Mouse (Mus musculus): Measurements from ENCODE around the gene Adam1b. TPM values are rescaled to one million over a fixed set of nuclear protein-coding genes. Genes with fewer than 3 reads are reported as not detected.

Adam1b gene
- polyA plus RNA-seq (2016; fragmentation: Nextera tagmentation; extraction: Ambion mirVana), result 0.08 TPM in 1 of 2 replicates, not detected in the other

DNA sequence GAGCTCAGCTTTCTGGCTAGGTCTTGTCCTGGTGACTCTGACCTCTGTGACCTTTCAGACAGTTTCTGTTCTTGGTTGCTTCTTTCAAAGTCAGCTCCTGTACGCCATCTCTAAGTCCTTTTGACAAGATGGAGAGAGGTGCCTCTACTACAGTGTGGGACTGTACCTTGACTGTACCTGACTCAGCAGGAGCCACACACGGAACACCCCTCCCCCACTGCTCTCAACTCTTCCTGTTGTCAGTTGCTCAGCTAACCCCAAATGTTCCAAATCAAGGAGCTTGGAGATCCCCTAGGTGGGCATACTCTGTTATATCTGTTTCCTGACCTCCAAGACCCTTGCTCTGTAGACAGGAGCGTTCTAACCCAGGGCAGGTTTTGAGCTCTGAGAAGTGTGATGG lies at the start of gene Adam1b:
Gene Adam1b (minus strand): TSS at position 205 of the 400 bp plus-strand sequence.
- H3K36me3 ChIP-seq, result no peaks in the 10 kb centered on the region
- WGBS, result 84% methylated on average over 3 of the region's 3 CpGs
- no peak for DNase-seq (ENCODE audit: low spot score)
- no peaks in the 10 kb centered on the region for H3K9me3 ChIP-seq
- no peak within 1 kb of the TSS for H3K27ac ChIP-seq
- H3K4me3 ChIP-seq, result no peak within 1 kb of the TSS
- H3K4me1 ChIP-seq (replicated peaks), result no peaks in the 10 kb centered on the region
- H3K27me3 ChIP-seq (ENCODE audit: insufficient read depth, poor library complexity, severe bottlenecking), result no peaks in the 10 kb centered on the region

DNA sequence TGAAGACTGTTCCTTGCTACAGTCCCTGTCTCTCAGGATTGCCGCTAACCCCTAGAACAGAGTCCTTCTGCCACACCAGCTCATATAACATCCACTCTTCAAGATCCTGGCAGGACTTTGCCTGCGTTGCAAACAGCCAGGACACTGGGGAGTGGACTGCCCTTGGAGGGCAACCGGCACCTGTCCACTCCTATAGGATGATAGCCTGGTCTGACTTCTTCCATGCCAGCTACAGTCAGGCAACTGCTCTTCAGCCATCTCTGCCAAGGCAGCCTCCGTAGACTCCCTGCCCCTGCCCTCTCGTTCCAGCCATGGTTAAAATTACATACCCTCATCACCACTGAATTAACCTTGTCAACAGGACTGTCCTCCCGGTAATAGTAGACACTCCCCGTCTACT lies 46.0 kb upstream of the Adam1b start:
- Histone ChIP-seq H3K27ac (no peak overlapping the region), H3K36me3 (no peaks in the 10 kb centered on the region), H3K4me3 (no peak overlapping the region), H3K27me3 (ENCODE audit: insufficient read depth, poor library complexity, severe bottlenecking) (no peaks in the 10 kb centered on the region), H3K4me1 (replicated peaks) (peaks cover 13% of the 10 kb centered on the region), H3K9me3 (no peaks in the 10 kb centered on the region)
- no peak for DNase-seq (ENCODE audit: low spot score)
- 84% methylated on average over 7 of the region's 7 CpGs for WGBS

DNA sequence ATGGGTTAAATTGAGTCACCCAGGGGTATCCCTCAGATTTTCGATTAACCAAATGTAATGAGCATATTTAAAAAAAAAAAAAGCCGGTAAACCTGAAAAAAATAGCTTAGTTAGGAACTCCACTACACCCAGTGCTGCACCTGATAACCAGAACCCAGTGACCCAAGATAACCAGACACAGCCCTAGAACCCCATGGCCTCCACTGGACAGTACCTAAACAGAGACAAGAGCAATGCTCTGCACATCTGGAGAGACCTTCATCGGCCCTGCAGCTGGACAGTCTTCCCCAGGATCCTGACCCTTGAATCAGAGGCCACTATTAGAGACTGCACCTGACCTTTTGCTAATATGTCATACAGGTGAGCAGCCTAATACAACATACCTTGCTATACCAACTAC lies 43.8 kb upstream of the Adam1b start:
- Histone ChIP-seq H3K27me3 (ENCODE audit: insufficient read depth, poor library complexity, severe bottlenecking) (no peaks in the 10 kb centered on the region), H3K4me3 (0 out of 2 replicates have a peak overlapping the region, but pooled peaks have one; percentile 100), H3K27ac (no peak overlapping the region), H3K4me1 (replicated peaks) (peaks cover 29% of the 10 kb centered on the region), H3K36me3 (no peaks in the 10 kb centered on the region), H3K9me3 (no peaks in the 10 kb centered on the region)
- 93% methylated on average over 3 of the region's 3 CpGs for WGBS
- DNase-seq (ENCODE audit: low spot score), result no peak

DNA sequence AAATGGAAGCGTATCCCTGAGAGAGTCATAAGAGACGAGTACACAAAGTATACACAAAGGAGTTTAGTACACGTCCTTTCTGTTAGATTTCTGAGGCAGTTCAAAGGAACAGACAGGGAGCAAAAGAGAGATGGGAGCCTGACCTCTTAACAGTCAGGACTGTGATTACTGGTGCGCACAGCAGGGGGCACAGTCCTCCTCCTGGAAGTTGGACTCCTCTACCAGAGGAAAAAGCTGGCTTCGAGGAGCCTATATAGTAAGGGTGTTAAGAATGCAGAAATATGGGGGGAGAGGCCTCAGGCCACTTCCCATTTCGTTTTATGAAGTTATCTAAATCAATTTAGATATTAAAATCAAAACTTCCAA lies 43.3 kb upstream of the Adam1b start:
- Histone ChIP-seq H3K36me3 (no peaks in the 10 kb centered on the region), H3K9me3 (no peaks in the 10 kb centered on the region), H3K4me1 (replicated peaks) (peaks cover 29% of the 10 kb centered on the region), H3K27ac (peak overlapping the region; percentile 99), H3K27me3 (ENCODE audit: insufficient read depth, poor library complexity, severe bottlenecking) (no peaks in the 10 kb centered on the region), H3K4me3 (peak overlapping the region; percentile 100)
- 47% methylated on average over 6 of the region's 6 CpGs for WGBS
- DNase-seq (ENCODE audit: low spot score), result peak; percentile 43

DNA sequence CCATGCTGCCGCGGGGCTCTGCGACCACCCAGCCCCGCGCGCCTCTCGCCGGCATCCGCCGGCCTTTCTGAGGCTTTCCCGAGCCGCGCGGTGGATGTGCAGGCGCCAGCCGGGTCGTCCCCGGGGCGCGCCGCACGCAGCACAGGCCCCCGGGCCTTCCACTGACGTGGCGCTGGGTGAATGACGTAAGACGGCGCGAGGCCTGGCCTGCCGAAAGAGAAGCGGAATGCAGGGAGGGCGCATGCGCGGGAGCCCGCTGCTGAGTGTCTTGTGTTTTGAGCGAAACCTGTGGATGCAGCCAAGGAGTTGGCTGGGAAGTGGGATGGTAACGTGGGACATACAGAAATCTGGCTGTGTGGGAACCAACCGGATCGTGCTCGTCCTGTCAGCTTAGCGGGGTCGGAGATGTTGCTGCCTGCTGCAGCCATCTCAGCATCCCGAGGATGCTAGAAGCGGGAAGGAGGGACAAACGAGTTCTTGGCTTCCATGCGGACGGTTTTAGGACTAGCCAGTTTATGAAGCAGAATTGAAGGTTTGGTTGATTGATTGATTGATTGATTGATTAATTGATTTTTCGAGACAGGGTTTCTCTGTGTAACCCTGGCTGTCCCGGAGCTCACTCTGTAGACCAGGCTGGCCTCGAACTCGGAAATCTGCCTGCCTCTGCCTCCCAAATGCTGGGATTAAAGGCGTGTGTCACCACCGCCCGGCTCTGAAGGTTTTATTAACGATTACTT lies 42.7 kb upstream of the Adam1b start, which contains the start of gene Mapkapk5:
Gene Mapkapk5 (minus strand): TSS at position 113 of the 737 bp plus-strand sequence.
- Histone ChIP-seq H3K9me3 (no peaks in the 10 kb centered on the region), H3K27ac (peak within 1 kb of the TSS; percentile 99), H3K36me3 (no peaks in the 10 kb centered on the region), H3K27me3 (ENCODE audit: insufficient read depth, poor library complexity, severe bottlenecking) (no peaks in the 10 kb centered on the region), H3K4me3 (peak within 1 kb of the TSS; percentile 100), H3K4me1 (replicated peaks) (peaks cover 29% of the 10 kb centered on the region)
- DNase-seq (ENCODE audit: low spot score), result peak; percentile 98
- WGBS, result 2% methylated on average over 55 of the region's 55 CpGs

DNA sequence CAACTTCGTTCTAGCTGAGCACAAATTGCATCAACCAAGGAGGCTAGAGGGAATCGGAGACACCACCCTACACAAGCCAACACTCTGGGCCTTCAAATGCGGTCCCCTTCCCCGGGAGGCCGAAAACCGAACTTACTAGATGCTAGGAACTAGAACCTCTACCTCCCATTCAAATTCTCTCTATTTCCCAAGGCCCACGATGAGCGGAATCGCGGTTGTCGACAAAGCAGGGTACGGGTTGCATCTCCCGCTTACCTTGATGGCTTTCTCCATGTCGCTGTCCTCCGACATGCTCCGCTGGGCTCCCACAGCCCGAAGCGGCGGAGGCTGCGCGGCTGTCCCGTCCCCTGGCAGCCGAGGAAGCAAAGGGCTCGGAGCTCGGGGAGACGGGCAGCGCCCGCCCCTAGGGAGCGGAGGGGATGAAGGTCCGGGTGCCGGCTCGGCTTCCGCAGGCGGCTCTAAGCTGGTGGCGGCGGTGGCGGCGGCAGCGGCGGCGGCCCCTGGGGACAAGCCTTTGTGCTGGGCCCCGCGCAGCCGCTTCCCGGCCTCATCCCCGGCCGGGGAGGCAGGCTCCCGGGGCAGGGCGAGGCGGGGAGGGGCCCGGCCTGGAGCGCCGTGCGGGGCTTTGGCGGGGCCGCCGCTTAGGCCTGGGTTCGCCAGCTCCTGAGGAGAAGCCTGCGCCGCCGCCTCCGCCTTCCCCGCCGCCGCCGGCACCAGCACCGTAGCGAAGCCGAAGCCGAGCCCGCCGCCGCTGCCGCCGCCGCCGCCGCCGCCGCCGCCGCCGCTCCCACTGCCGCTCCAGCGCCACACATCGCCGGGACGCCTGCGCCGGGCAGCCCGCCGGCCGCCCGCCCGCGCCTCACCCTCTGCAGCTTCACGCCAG lies 41.9 kb upstream of the Adam1b start, which contains the start of the genes Adam1a and Gm42878:
Gene Adam1a (minus strand): TSS at position 573 of the 883 bp plus-strand sequence.
Gene Gm42878 (minus strand): TSS at position 573 of the 883 bp plus-strand sequence.
- peaks cover 29% of the 10 kb centered on the region for H3K4me1 ChIP-seq (replicated peaks)
- peak within 1 kb of the TSS; percentile 99 for H3K27ac ChIP-seq
- no peaks in the 10 kb centered on the region for H3K9me3 ChIP-seq
- H3K27me3 ChIP-seq (ENCODE audit: insufficient read depth, poor library complexity, severe bottlenecking), result no peaks in the 10 kb centered on the region
- under 1% methylated on average over 97 of the region's 97 CpGs for WGBS
- 0 out of 2 replicates have a peak, but pooled peaks cover 6% of the 10 kb centered on the region for H3K36me3 ChIP-seq
- peak within 1 kb of the TSS; percentile 100 for H3K4me3 ChIP-seq
- DNase-seq (ENCODE audit: low spot score), result peak; percentile 43

DNA sequence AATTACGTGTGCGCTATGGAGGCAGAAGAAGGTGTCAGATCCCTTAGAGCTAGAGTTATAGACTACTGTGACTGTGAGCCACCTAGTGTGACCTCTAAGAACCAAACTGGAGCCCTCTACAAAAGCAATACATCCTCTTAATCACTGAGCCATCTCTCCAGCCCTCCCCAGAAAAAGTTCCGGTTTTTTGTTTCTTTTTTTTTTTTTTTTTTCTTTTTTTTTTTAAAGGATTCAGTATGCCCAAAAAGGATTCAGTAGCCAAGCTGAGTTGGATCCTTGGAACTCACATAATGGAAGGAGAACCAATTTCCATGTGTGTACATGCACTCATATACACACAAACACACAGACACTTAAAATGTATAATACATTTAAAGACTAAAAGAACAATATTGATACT lies 40.1 kb upstream of the Adam1b start:
- no peaks in the 10 kb centered on the region for H3K27me3 ChIP-seq (ENCODE audit: insufficient read depth, poor library complexity, severe bottlenecking)
- H3K27ac ChIP-seq, result no peak overlapping the region
- 88% methylated on average over 3 of the region's 3 CpGs for whole genome bisulfite sequencing
- peaks cover 29% of the 10 kb centered on the region for H3K4me1 ChIP-seq (replicated peaks)
- peaks cover 21% of the 10 kb centered on the region for H3K36me3 ChIP-seq
- no peak overlapping the region for H3K4me3 ChIP-seq
- DNase-seq (ENCODE audit: low spot score), result no peak
- H3K9me3 ChIP-seq, result no peaks in the 10 kb centered on the region

DNA sequence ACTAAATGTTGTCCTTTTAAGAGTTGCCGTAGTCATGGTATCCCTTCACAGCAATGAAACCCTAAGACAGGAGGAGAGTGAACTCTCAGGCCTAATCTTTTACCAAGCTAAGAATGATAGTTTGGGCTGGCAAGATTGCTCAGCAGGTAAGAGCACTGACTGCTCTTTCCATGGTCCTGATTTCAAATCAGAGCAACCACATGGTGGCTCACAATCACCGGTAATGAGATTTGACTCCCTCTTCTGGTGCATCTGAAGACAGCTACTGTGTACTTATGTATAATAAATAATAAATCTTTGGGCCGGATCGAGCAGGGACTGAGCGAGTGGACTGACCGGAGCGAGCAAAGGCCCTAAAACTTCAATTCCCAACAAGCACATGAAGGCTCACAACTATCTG lies 38.0 kb upstream of the Adam1b start:
- Histone ChIP-seq H3K36me3 (peaks cover 42% of the 10 kb centered on the region), H3K27ac (no peak overlapping the region), H3K9me3 (no peaks in the 10 kb centered on the region), H3K27me3 (ENCODE audit: insufficient read depth, poor library complexity, severe bottlenecking) (no peaks in the 10 kb centered on the region), H3K4me3 (no peak overlapping the region), H3K4me1 (replicated peaks) (peaks cover 34% of the 10 kb centered on the region)
- WGBS, result 93% methylated on average over 7 of the region's 7 CpGs
- no peak for DNase-seq (ENCODE audit: low spot score)

DNA sequence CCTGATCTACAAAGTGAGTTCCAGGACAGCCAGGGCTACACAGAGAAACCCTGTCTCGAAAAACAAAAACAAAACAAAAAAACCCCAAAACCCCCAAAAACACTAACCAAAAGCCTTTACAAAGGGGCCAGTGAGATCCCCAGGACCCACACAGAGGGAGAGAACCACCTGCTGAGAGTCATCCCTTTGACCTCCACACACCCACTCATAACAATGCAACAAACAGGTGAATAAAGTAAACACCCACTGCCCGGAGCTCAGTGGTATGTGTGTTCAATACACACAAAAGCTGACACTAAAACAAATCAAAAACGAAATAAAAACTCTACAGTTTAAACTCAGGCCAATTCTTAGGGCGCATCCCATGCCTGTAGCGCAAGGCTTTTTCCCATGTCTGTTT lies 36.8 kb upstream of the Adam1b start:
- H3K9me3 ChIP-seq, result no peaks in the 10 kb centered on the region
- peaks cover 54% of the 10 kb centered on the region for H3K36me3 ChIP-seq
- H3K27me3 ChIP-seq (ENCODE audit: insufficient read depth, poor library complexity, severe bottlenecking), result no peaks in the 10 kb centered on the region
- no peak for DNase-seq (ENCODE audit: low spot score)
- peaks cover 33% of the 10 kb centered on the region for H3K4me1 ChIP-seq (replicated peaks)
- no peak overlapping the region for H3K27ac ChIP-seq
- 94% methylated on average over 5 of the region's 5 CpGs for WGBS
- H3K4me3 ChIP-seq, result no peak overlapping the region

DNA sequence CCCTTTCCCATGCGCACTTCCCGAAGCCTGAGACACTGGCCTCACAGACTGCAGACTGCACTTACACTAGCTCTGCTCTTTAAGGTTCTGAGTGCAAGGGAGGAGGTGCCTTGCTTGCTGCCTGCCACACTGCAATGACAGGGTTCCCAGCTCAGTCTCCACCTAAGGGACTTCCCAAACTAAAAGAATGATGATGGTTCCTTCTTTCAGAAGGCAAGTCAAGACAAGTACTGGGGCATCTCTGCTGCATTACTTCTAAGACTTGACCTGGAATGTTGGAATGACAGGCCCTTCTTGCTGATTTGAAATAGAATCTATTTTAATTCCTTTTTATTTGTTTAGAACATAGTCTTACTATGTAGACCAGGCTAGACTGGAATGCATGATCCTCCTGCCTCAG lies 34.4 kb upstream of the Adam1b start:
- H3K4me1 ChIP-seq (replicated peaks), result peaks cover 14% of the 10 kb centered on the region
- 85% methylated on average over 2 of the region's 2 CpGs for WGBS
- H3K9me3 ChIP-seq, result no peaks in the 10 kb centered on the region
- no peak overlapping the region for H3K4me3 ChIP-seq
- peaks cover 77% of the 10 kb centered on the region for H3K36me3 ChIP-seq
- H3K27me3 ChIP-seq (ENCODE audit: insufficient read depth, poor library complexity, severe bottlenecking), result no peaks in the 10 kb centered on the region
- DNase-seq (ENCODE audit: low spot score), result no peak
- H3K27ac ChIP-seq, result no peak overlapping the region

DNA sequence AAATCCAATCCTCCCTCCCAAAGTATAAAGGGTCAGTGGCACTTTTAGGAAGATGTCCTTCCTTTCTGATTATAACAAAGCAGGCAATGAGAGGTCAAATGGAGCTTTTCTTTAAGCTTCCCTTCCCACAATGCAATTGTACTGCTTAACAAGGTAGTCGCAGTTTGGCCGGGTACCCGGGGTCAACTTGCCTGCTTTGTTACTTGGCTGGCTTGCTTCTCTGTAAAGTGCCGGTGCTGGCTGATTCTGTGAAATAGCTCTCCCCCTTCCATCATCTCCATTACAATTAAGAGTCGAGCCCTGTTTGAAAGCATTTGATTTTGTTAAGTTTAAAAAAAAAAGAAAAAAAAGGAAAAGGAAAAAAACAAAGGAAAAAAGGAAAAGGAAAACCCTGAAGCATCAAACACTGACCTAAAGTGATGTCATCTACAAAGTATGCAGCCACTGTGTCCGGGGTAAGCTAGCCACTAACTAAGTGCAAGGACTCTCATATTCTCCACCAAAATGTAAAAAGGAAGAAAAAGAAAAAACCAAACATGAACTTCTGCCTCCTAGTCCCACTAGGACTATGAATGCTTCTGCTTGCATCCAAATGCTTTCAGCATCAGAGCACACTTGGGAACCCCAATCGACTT lies 33.8 kb upstream of the Adam1b start:
- WGBS, result 65% methylated on average over 7 of the region's 7 CpGs
- DNase-seq (ENCODE audit: low spot score), result no peak
- H3K9me3 ChIP-seq, result no peaks in the 10 kb centered on the region
- H3K4me3 ChIP-seq, result no peak overlapping the region
- no peak overlapping the region for H3K27ac ChIP-seq
- peaks cover 11% of the 10 kb centered on the region for H3K4me1 ChIP-seq (replicated peaks)
- H3K27me3 ChIP-seq (ENCODE audit: insufficient read depth, poor library complexity, severe bottlenecking), result no peaks in the 10 kb centered on the region
- peaks cover 82% of the 10 kb centered on the region for H3K36me3 ChIP-seq

DNA sequence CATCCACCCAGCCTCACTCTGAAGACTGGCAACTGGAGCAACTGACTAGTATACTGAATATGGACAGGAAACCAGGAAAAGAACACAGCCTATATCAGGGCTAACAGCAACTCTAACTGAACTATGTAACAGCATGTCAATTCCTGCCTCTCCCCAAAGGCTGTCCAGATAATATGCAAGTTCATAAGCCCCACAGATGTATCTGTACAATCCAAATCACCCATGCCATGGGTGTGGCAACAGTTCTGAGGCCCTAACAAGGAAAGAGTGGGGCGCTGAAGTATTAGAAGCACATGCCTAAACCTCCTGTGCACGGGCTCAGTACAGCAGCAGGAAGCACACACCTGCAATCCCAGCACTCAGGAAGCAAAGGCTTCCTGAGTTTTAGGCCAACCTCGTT lies 31.9 kb upstream of the Adam1b start:
- no peaks in the 10 kb centered on the region for H3K9me3 ChIP-seq
- H3K27me3 ChIP-seq (ENCODE audit: insufficient read depth, poor library complexity, severe bottlenecking), result no peaks in the 10 kb centered on the region
- WGBS, result 95% methylated on average over 3 of the region's 3 CpGs
- H3K36me3 ChIP-seq, result peaks cover 94% of the 10 kb centered on the region
- no peak overlapping the region for H3K27ac ChIP-seq
- no peak for DNase-seq (ENCODE audit: low spot score)
- H3K4me1 ChIP-seq (replicated peaks), result peaks cover 11% of the 10 kb centered on the region
- H3K4me3 ChIP-seq, result no peak overlapping the region

All from hindbrain, embryonic 10.5 days (tissue).